Mouse (Mus musculus): ENCODE measurements around the gene Lactb. TPM values are rescaled to one million over a fixed set of nuclear protein-coding genes. Genes with fewer than 3 reads are reported as not detected.

Gene Lactb
- polyA plus RNA-seq, 1 experiment, result 8.5 TPM

DNA sequence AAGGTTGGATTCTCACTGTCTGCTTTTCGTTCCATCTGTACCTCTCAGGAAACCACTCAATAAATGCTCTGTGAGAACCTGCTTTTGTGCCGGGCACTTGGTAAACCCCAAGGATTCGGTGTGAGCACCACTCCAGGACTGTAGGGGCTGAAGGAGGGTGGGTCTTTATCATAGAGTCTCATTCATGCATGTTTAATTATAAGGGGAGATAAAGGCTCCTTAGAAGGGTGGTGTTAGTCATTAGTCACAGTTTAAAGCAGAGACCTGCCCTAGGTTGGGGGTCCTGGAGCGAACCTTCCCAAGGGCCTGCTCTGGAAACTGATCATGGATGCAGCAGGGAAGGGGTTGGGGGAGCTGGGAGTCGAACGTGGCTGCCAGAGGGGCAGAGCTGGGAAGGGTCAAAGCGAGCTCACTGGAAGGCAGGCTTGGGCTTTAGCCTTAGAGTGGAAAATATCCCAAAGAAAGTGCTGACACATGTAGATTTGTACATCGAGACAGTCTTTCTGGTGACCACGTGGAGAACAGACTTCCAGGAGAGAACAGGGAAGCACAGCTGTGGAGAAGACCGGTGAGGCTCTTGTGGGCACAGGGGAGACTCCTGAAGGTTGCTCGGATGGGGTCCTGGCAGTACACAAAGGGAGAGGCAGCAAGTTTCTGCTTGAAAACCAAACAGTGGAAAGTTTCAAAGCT, 13.1 kb upstream of the Lactb start:
- Histone ChIP-seq H3K4me3 (replicated peaks) (no peak overlapping the region), H3K4me1 (peaks cover 72% of the 10 kb centered on the region)
- TF ChIP-seq FLI1 (IDR thresholded peaks at IDR 0.05; ENCODE audit: low read length), result no peak
- TF ChIP-seq GATA1 (IDR thresholded peaks at IDR 0.05; ENCODE audit: borderline replicate concordance, low read length), result no peak

DNA sequence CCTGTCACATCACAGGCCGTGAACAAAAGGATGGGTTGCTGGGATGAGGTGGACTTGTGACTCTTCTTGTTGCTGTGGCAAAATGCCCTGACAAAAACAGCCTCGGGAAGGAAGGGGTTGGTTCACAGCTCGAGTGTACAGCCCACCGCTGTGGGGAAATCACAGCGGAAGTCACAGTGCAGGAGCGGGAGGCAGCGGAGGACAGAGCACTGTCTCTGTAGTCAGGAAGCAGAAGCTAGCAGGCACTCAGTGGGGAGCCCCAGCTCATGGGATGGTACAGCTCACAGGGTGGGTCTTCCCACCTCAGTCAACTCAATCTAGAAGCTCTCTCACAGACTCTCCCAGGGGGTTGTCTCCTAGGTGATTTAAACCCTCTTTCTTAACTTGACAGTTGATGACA, 10.1 kb upstream of the Lactb start:
- TF ChIP-seq GATA1 (IDR thresholded peaks at IDR 0.05; ENCODE audit: borderline replicate concordance, low read length) (no peak), FLI1 (IDR thresholded peaks at IDR 0.05; ENCODE audit: low read length) (no peak)
- Histone ChIP-seq H3K9me3 (no peaks in the 10 kb centered on the region), H3K4me1 (peaks cover 47% of the 10 kb centered on the region), H3K27me3 (replicated peaks) (no peaks in the 10 kb centered on the region), H3K36me3 (replicated peaks; ENCODE audit: low read length) (no peaks in the 10 kb centered on the region), H3K4me3 (replicated peaks) (no peak overlapping the region)

More for the DNA sequence above, 13.1 kb upstream of the Lactb start:
- H3K27me3 ChIP-seq (replicated peaks), result no peaks in the 10 kb centered on the region
- peaks cover 5% of the 10 kb centered on the region for H3K9me3 ChIP-seq
- peaks cover 9% of the 10 kb centered on the region for H3K36me3 ChIP-seq (replicated peaks; ENCODE audit: low read length)

- Histone ChIP-seq H3K4me1 (peaks cover 49% of the 10 kb centered on the region), H3K9me3 (no peaks in the 10 kb centered on the region), H3K4me3 (replicated peaks) (no peak overlapping the region), H3K27me3 (replicated peaks) (no peaks in the 10 kb centered on the region), H3K36me3 (replicated peaks; ENCODE audit: low read length) (no peaks in the 10 kb centered on the region)
- TF ChIP-seq GATA1 (IDR thresholded peaks at IDR 0.05; ENCODE audit: borderline replicate concordance, low read length), result no peak
- no peak for TF ChIP-seq FLI1 (IDR thresholded peaks at IDR 0.05; ENCODE audit: low read length)
Measured at GRCm38 (mm10) chr9:66982085-66982484, 6.8 kb upstream of the Lactb start.

- Histone ChIP-seq H3K27me3 (replicated peaks) (no peaks in the 10 kb centered on the region), H3K4me1 (peaks cover 62% of the 10 kb centered on the region), H3K36me3 (replicated peaks; ENCODE audit: low read length) (no peaks in the 10 kb centered on the region), H3K9me3 (no peaks in the 10 kb centered on the region), H3K4me3 (replicated peaks) (no peak overlapping the region)
- TF ChIP-seq FLI1 (IDR thresholded peaks at IDR 0.05; ENCODE audit: low read length) (no peak), GATA1 (IDR thresholded peaks at IDR 0.05; ENCODE audit: borderline replicate concordance, low read length) (no peak)
Measured at GRCm38 (mm10) chr9:66980458-66980857, 5.2 kb upstream of the Lactb start.

GRCm38 (mm10) chr9:66978468-66978867, 3.2 kb upstream of the Lactb start:
- H3K4me3 ChIP-seq (replicated peaks), result no peak overlapping the region
- H3K27me3 ChIP-seq (replicated peaks), result no peaks in the 10 kb centered on the region
- H3K36me3 ChIP-seq (replicated peaks; ENCODE audit: low read length), result peaks cover 4% of the 10 kb centered on the region
- H3K9me3 ChIP-seq, result no peaks in the 10 kb centered on the region
- TF ChIP-seq GATA1 (IDR thresholded peaks at IDR 0.05; ENCODE audit: borderline replicate concordance, low read length) (no peak), FLI1 (IDR thresholded peaks at IDR 0.05; ENCODE audit: low read length) (no peak)
- peaks cover 52% of the 10 kb centered on the region for H3K4me1 ChIP-seq

GRCm38 (mm10) chr9:66977982-66978381, 2.7 kb upstream of the Lactb start:
- Histone ChIP-seq H3K27me3 (replicated peaks) (no peaks in the 10 kb centered on the region), H3K4me1 (peaks cover 52% of the 10 kb centered on the region), H3K4me3 (replicated peaks) (no peak overlapping the region), H3K36me3 (replicated peaks; ENCODE audit: low read length) (peaks cover 8% of the 10 kb centered on the region), H3K9me3 (no peaks in the 10 kb centered on the region)
- no peak for TF ChIP-seq GATA1 (IDR thresholded peaks at IDR 0.05; ENCODE audit: borderline replicate concordance, low read length)
- no peak for TF ChIP-seq FLI1 (IDR thresholded peaks at IDR 0.05; ENCODE audit: low read length)

DNA sequence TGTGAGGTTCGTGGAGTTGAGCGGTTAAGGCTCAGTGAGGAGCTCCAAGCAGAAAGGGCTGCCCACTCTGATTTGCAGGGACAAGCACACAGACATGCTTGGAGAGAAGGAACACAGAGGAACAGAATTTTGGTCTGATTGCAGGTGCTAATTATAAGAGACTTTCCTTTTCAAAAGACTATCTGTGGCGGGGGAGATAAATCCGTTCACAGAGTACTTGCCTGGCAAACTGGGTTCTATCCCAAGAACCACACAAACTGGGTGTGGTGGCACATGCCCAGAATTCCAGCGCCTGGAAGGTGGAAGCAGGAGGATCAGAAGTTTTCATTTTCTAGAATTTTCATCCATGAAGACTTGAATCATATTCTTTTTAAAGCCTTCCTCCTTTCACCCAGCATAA, 1.8 kb upstream of the Lactb start:
- Histone ChIP-seq H3K27me3 (replicated peaks) (no peaks in the 10 kb centered on the region), H3K36me3 (replicated peaks; ENCODE audit: low read length) (peaks cover 12% of the 10 kb centered on the region), H3K9me3 (no peaks in the 10 kb centered on the region), H3K4me1 (peaks cover 52% of the 10 kb centered on the region), H3K4me3 (replicated peaks) (no peak overlapping the region)
- TF ChIP-seq GATA1 (IDR thresholded peaks at IDR 0.05; ENCODE audit: borderline replicate concordance, low read length) (no peak), FLI1 (IDR thresholded peaks at IDR 0.05; ENCODE audit: low read length) (no peak)

GRCm38 (mm10) chr9:66974721-66975225, 511 bp downstream of the Lactb start:
- peak overlapping the region; percentile 95 for H3K4me3 ChIP-seq (replicated peaks)
- H3K4me1 ChIP-seq, result peaks cover 43% of the 10 kb centered on the region
- no peaks in the 10 kb centered on the region for H3K9me3 ChIP-seq
- H3K27me3 ChIP-seq (replicated peaks), result no peaks in the 10 kb centered on the region
- TF ChIP-seq FLI1 (IDR thresholded peaks at IDR 0.05; ENCODE audit: low read length) (no peak), GATA1 (IDR thresholded peaks at IDR 0.05; ENCODE audit: borderline replicate concordance, low read length) (no peak)
- peaks cover 34% of the 10 kb centered on the region for H3K36me3 ChIP-seq (replicated peaks; ENCODE audit: low read length)

DNA sequence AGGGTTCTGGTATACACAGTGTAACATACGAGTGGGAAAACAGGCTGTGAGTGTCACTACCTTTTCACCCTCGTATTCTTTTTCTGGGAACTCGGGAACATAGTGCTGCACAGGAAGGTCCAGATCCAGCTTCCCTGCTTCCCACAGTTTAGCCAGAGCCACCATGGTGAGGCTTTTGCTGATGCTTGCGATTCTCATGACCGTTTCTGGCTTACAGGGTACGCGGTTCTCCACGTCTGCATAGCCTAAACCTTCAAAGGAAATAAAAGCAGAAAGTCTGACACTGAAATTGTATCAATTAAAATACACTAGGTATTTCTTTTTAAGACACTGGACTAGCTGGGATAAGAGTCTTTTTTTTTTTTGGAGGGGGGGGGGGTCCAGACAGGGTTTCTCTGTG, 4.2 kb downstream of the Lactb start:
- no peaks in the 10 kb centered on the region for H3K9me3 ChIP-seq
- H3K4me1 ChIP-seq, result peaks cover 16% of the 10 kb centered on the region
- H3K27me3 ChIP-seq (replicated peaks), result no peaks in the 10 kb centered on the region
- no peak overlapping the region for H3K4me3 ChIP-seq (replicated peaks)
- TF ChIP-seq GATA1 (IDR thresholded peaks at IDR 0.05; ENCODE audit: borderline replicate concordance, low read length) (no peak), FLI1 (IDR thresholded peaks at IDR 0.05; ENCODE audit: low read length) (no peak)
- peaks cover 60% of the 10 kb centered on the region for H3K36me3 ChIP-seq (replicated peaks; ENCODE audit: low read length)

- no peaks in the 10 kb centered on the region for H3K27me3 ChIP-seq (replicated peaks)
- peaks cover 67% of the 10 kb centered on the region for H3K36me3 ChIP-seq (replicated peaks; ENCODE audit: low read length)
- no peak for TF ChIP-seq GATA1 (IDR thresholded peaks at IDR 0.05; ENCODE audit: borderline replicate concordance, low read length)
- TF ChIP-seq FLI1 (IDR thresholded peaks at IDR 0.05; ENCODE audit: low read length), result no peak
- peaks cover 5% of the 10 kb centered on the region; the same call in 1 of the 2 replicates for H3K4me1 ChIP-seq
- no peaks in the 10 kb centered on the region for H3K9me3 ChIP-seq
- H3K4me3 ChIP-seq (replicated peaks), result no peak overlapping the region
Measured at GRCm38 (mm10) chr9:66967492-66967891, 7.8 kb downstream of the Lactb start.
